Mouse (Mus musculus): ENCODE results near the gene Serpinb9d.
"Not testable (repeated sequence)": the region's sequence is repeated elsewhere in the genome, so short reads cannot be mapped to it uniquely, and the experiment has no call there.

Serpinb9d gene

DNA sequence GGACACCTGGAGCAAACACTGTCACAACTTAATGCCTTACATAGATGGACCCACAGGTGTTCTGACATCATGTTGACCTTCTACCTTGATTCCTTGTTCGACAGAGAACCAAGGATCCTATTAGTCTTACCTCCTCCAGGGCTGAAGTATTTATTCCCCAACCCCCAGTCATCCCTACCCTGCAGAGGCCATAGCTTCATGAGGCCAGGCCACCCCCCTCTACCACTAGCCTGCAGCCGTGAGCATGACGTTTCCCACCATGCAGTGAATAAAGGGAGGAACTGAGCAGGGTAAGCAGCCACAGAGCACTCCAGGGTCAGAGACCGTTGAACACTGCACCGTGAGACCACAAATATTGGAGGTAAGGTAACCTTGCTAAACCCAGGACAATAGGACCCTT, at the start of gene Serpinb9d:
TSS of gene Serpinb9d (plus strand) at position 301 of the 400 bp plus-strand sequence.
- DNase-seq = no peak

DNA sequence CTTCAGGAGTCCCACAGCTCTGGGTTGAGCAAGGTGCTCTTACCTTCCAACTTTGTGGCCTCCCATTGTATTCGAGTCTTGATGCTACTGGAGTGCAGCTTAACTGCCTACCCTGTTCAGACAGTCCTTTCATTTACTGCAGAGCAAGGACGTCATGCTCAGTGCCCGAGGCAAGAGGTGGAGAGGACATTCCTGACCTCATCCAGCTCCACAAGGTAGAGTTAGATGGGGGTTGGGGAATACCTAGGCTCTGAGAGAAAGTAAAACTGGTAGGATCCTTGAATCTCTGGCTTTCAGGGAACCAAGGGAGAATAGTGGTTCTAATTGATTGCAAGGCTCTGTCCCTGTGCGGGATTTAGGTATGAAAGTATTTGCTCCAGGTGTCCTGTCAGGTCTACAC, 33.1 kb upstream of the Serpinb9d start, which contains the start of gene Serpinb9c:
TSS of gene Serpinb9c (minus strand) at position 101 of the 400 bp plus-strand sequence.
- DNase-seq = no peak

GRCm38 (mm10) chr13:33190486-33190885, 2.3 kb upstream of the Serpinb9d start:
- not testable (repeated sequence) for DNase-seq

GRCm38 (mm10) chr13:33199740-33200139, 7.0 kb downstream of the Serpinb9d start:
- DNase-seq = no peak

DNA sequence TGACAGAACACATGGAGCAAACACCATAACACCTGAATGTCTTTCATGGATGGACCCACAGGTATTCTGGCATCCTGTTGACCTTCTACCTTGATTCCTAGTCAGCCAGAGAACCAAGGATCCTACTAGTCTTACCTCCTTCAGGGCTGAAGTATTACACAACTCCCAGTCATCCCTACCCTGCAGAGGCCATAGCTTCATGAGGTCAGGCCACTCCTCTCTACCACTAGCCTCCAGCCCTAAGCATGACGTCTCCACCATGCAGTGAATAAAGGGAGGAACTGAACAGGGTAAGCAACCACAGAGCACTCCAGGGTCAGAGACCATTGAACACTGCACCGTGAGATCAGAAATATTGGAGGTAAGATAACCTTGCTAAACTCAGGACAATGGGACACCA, 56.6 kb downstream of the Serpinb9d start, which contains the start of gene Serpinb9e:
TSS of gene Serpinb9e (plus strand) at position 301 of the 400 bp plus-strand sequence.
- not testable (repeated sequence) for DNase-seq

All from kidney, adult 11 months (tissue).